Mouse (Mus musculus) frontal cortex, postnatal 10 days (tissue): Measurements from ENCODE around the gene Ctsl.

Source experiments
- DNase-seq, 2 experiments: peaks; one replicate each; pipeline ENCODE4 v3.0.0; 2022; ENCODE audit warnings: low spot score in 2 of 2, mixed read lengths in 1 of 2

The Ctsl gene

DNA sequence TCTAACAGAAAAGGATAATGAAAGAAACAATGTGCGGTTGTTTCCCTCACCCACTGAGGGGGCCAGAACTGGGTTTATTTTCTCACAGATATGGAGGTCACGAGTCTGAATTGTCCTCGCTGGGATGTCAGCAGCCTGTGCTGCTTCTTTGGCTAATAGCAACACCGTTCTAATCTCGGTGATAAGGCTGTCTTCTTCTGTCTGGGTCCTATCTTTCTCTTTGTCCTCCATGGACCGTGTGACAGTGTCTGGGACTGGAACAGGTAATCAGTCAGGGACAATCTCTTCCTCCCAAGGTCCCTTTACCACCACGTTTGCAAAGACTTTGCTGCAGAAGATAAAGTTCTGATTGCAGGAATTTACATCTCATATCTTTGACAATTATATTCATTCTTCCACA lies 4.5 kb upstream of the Ctsl start:
- no peak for DNase-seq

DNA sequence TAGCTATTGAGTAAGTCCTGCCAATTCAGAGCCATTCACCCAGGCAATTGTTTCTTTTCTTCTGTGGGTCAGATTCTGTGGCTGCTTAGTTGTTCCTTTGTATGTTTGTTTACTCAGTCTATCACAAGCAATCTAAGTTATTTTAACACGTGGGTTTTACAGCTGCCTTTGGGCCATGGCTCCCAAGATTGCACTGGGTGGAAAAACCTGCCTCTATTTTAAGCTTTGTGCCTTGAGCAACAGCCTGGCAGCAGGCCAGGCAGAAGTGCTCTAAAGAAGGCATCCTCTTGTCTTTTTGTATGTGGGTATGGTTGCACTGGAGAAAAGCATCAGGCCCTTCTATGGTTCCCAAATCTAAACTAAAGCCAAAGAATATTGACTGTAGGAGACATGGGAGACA lies 3.0 kb upstream of the Ctsl start:
- no peak for DNase-seq

DNA sequence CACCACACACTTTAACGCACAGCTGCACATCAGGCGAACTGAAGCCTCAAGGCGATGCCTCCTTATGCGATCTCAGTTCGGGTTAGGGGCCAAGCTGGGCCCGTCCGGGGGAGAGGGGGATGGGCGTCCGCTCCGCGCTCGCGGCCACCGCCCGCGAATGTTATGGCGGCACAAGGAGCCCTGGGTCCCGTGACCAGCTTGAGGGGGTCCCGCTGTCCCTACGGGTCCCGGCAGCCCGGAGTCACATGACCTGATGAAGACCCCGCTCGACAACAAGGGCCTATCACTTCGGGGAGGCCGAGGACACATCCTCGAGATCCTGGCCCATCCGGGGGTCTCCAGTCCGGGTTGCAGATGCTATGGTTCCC lies 901 bp downstream of the Ctsl start:
- no peak for DNase-seq

DNA sequence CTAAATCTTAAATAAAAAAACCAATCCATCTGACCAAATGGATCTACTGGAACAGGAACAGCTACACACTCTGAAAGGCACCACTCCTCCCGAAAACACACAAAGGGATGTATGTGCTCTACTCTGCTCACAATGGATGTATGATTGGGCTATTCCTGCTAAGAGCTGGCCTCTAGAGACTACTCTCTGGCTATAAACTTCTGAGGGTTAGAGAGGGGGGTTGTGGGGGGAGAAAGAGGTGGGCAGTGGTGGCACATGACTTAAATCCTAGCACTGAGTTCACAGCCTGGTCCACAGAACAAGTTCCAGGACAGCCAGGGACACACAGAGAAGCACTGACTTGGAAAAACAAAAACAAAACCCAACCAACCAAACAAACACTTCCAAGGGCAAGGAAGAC lies 2.1 kb downstream of the Ctsl start:
- DNase-seq: no peak

DNA sequence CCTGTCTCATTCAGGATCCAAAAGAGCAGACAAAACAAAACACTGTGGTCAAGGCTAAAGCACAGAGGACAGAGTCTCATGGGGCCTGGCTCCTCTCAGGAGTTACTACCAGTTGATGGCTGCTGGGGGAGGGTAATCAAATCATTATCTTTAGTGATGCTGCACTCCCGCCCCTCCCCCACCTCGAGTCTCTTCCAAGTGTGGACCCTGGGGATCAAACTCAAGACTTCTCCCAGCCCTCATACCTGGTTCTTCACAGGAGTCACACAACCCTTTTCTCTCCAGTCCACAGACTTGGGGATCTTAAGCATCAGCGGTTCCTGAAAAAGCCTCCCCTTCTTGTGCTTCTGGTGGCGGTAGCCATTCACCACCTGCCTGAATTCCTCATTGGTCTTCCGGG lies 3.1 kb downstream of the Ctsl start:
- no peak for DNase-seq

DNA sequence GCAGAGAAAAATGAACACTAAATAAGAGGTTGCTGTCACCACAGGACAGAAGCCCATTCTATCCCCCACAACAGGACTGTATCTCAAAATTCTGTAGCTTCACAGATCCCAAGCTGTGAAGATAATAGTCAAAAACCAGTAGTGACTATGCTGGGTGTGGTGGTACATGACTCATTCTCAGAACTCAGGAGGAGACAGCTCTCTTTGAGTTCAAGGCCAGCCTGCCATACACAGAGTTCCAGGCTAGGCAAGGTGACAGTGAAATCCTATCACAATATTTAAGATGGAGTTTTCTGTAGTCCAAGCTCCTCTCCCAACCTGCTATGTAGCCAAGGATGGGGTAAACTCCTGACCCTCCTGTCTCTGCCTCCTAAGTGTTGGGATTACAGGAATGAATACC lies 5.4 kb downstream of the Ctsl start:
- DNase-seq: no peak

DNA sequence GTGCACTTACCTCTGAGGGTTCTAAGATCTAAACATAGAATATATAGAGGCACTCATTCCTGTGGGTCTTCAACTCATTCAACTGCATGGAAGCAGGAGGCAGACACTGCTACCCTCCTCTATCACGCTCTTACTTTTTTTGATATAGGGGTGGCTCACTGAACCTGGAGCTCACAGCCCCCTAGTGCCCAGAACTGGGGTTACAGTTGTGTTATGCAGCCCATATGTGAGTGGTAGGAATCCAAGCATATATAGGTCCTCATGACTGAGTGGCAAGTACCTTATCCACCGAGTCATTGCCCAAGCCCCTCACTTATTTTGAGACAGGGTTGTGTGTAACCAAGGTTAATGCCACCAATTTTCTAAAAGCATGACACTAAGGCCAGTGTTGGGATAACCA lies 6.4 kb downstream of the Ctsl start:
- no peak for DNase-seq

DNA sequence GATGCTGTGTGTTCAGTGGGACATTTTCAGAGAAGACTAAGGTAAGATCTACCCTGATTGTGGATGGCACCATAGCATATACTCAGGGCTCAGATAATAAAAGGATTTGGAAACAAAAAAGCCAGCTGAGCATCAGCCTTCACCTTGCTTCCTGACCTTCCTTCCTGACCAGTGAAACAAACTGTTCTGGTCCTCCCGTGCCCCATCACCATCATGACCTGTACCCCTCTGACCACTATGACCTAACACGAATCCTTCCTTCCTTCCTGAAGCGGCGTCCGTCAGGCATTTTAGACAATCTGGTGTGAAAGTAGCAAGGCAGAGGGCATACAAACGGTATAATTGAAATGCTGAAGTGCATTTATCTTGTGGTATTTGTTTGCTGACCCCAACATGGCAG lies 8.6 kb downstream of the Ctsl start:
- DNase-seq: no peak

DNA sequence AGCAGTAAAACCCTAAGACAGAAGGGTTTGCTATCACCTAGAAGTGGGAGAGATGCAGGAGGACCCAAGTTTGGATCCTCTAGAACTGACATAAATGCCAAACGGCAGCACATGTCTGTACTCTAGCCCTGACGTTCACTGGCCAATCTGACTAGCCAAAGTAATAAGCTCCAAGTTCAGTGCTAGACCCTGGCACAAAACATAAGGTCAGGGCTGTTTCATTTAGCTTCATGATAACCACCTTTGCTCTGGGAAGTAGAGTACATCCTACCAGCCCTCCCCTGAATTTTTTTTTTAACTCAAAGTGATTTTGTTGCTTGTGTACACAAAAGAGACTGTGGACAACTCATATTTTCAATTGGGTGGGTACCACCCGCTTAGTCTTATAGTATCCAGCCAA lies 9.7 kb downstream of the Ctsl start:
- DNase-seq: no peak

DNA sequence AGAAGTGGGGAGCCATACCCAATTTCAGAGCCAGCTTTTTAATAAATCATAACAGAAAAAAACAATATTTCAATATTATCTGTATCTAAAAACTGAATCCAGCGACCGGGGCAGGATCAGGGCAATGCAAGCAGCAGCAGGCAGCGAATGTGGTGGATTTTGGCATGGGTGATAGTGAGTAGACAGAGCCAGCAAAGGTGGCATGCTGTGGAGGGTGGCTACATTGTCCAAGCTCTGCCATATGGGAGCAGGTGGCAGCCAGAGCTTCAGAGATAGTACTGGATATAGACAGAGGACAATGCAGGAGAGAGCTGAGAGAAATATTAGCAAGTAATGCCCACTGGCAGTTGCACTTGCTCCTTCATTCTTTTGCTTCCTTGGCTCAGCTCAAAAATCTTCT lies 11.0 kb downstream of the Ctsl start:
- no peak for DNase-seq

DNA sequence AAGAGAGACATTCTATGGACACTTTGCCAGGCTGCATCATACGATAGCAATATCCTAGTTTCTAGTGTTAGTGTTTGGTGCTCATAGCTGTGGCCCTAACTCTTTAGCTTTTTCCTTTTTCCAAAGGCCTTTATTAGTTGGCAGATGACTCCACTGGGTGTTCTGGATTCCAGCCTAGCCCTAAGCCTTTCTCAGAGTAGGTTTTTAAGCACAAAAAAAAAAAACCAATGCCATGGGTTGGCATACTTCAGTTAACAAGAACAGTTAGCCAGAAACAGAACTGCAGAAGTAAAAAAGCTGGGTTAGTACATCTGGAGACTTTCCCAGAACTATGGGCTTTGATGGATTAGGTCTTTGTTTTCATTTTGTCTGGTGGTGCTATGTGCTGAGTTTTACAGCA lies 12.2 kb downstream of the Ctsl start:
- DNase-seq: no peak

DNA sequence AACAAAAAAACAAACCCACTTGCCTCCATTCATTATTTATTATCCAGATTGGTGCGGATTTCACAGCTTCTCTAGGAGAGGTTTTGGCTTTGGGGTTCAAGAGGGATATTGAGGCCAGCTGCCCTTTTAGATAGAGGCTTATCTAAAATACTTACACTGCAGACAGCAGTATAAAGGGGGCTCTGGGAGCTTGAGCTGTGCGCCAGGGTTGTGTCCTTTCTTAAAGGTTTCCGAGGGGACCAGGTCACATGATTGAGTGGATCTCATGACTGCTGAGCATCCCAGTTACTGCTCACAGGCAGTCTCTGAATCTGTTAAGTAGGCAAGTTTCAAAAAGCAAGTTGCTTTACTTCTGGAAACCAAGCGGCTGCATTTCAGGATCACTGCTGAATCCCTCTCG lies 13.3 kb downstream of the Ctsl start:
- no peak for DNase-seq

DNA sequence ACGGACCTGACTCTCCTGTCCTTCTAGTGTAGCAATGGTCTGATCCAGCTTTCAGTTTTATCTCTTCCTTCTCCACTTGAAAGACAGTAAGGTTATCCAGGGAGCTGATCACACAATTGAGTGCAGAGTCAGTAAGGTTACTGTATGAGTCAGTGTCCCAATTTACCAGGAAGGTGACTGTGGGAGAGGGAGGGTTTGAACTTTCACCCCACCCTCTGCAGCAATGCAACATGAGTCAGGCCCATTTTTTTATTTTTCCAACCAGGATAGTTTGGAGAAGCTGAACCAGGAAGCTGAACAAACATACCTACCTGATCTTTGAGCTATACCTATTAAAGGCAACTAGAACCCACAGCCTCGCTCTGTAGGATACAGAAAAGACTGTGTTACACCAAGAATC lies 21.2 kb downstream of the Ctsl start:
- DNase-seq: no peak

DNA sequence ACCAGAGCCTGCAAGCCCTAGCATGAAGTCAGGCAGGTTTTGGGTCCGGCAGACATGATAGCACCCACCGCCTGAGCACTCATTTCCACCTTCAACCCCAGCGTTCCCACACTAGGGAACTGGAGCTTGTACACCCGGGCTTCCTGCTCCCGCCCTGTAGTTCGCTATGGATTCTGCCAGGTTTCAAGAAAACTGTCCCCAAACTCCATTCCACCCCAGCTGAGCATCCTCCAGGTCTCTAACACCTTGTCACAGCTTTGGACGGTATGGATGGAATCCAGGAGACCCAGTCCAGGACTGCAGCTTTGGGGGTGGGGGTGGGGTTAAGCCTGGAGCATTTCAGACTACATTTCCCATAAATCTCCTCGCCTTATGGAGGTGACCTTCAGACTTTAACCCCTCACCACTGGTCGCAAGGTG lies 26.6 kb downstream of the Ctsl start:
- DNase-seq: peak in 1 of 2 experiments; percentile 22

DNA sequence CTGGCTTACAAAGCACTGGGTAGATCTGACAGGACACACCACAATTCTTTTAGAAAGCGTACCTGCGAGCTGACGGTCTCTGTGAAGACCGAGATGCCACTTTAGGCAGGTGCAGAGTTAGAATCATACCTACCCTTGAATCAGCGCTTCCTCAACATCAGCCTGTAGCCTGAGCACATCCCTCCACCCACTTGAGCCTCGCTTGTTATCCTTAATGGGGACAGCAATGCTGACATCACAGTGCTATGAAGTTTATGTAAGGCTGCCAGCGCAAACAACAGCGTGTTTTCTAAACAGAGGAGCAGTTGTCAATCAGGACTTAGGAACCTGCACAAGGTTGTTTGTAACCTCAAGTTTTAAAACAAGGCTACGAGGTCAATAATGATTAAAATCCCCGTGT lies 27.1 kb downstream of the Ctsl start:
- DNase-seq: no peak

DNA sequence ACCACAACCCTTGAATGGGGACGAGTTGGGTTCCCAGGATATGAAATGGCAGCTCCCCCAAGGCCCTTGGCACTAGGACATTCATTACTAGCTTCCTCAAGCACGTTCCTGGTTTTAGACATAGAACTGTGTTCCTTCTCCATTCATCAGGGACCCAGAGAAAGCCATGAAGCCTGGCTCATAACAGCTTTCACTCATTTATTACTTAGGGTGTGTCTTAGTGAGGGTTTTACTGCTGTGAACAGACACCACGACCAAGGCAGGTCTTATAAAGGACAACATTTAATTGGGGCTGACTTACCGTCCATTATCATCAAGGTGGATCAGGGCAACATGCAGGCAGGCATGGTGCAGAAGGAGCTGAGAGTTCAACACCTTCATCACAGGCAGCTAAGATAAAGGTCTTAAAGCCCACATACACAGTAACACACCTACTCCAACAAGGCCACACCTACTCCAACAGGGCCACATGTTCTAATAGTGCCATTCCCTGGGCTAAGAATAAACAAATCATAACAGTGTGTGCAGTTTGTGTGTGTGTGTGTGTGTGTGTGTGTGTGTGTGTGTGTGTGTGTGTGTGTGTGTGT lies 35.1 kb downstream of the Ctsl start:
- no peak for DNase-seq

DNA sequence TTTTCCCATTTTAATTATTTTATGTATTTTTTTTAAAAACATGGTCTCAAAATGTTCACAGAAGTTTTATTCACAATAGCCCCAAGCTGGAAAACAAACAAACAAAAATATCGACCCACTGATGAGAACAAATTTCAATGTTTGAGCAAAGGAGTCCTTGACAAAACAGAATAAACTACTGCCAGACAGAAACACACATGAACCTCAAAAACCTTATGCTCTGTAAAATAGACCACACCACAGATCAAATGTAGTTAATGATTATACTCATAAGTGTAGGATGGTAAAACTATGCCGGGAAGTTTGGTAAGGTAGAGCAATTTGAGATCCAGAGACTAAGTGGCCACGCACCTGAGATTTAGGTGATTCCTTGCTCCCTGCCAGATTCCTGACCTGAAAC lies 37.6 kb downstream of the Ctsl start:
- no peak for DNase-seq

DNA sequence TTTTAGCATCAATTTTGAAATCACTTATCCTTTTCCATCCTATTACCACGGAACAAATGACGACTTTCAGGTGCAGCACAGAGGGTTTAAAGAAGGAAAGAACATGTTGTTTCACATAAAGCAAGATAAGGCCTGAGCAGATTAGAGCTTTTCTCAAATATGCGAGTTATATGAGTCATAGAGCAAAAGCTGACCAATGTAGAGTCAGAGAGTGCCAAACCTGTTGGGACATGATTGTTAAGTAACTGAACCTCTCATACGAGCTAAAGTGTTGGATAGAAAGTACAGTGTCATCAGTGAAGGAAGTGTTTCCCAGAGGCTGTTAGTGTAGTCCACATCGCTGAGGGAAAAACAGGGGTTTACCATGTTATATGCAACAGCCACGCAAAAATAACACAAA lies 38.4 kb downstream of the Ctsl start:
- no peak for DNase-seq

DNA sequence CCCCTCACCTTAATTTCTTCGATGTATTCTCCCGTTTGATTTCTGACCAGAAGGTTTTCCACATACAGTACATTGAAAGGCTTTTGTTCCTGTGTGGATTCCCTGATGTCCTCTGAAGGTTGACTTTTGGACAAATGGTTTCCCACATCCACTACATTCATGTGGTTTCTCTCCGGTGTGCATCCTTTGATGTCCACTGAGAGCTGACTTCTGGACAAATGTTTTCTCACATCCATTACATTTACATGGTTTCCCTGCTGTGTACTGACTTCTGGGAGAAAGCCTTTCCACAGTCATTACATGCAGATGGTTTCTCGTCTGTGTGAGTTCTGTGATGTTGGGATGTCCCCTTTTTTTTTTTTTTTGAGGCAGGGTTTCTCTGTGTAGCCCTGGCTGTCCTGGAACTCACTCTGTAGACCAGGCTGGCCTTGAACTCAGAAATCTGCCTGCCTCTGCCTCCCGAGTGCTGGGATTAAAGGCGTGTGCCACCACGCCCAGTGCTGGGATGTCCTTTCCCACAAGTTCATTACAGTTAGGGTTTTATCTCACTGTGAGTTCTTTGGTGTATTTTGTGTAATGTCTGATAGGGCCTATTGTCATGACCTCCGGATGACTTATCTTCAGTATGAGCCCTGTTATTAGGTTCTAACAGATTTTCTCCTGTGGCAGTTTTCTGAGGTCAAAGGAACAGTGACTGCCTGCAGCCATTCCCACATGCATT lies 48.0 kb downstream of the Ctsl start:
- DNase-seq: no peak

DNA sequence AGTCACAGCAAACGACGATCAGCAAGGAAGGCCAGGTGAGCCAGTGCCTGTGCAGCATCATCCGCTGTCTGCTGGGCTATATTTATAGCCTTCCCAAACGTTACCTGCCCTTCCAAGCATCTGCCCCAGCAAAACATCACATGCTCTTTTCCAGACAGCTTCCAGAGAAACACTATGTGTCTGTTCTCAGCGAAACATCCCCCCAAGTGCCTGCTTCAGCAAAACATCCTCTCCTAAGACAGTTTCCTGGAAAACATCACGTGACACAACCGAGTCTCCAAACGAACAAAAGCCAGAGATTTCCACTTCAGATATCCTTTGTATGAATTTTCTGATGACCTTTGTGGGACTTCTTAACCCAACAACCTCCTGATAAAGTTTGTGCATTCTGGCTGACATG lies 50.4 kb downstream of the Ctsl start:
- no peak for DNase-seq

DNA sequence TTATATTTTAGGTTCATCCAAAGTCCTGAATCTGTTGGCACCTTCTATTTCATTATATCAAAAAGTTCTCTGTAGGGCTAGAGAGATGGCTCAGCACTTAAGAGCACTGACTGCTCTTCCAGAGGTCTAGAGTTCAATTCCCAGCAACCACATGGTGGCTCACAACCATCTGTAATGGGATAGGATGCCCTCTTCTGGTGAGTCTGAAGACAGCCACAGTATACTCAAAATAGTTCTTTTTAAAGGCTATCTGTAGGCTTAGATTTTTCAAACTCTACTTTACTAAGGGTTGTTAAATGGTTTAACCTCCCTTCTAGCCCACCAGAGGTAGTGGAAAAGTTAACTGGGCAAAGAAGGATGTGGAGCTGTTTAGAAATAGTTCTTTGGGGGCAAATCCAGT lies 50.9 kb downstream of the Ctsl start:
- no peak for DNase-seq

DNA sequence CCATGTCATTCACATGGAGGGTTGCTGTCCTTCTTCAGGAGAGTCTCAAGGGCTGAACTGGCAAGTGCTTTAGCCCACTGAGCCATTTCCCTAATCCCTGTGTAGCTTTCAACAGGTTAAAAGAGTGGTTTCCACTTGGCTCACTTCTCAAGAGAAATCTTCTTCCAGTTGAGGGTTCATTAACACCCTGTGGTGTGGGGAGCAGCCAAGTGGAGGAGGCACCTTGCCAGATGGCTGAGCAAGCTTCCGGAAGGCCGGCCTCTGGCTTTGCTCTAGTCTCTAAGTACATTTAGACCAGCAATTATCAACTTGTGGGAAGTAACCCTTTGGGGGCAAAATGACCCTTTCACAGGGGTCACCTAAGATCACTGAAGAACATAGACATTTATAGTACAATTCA lies 52.3 kb downstream of the Ctsl start:
- peak in 1 of 2 experiments; percentile 27 for DNase-seq

DNA sequence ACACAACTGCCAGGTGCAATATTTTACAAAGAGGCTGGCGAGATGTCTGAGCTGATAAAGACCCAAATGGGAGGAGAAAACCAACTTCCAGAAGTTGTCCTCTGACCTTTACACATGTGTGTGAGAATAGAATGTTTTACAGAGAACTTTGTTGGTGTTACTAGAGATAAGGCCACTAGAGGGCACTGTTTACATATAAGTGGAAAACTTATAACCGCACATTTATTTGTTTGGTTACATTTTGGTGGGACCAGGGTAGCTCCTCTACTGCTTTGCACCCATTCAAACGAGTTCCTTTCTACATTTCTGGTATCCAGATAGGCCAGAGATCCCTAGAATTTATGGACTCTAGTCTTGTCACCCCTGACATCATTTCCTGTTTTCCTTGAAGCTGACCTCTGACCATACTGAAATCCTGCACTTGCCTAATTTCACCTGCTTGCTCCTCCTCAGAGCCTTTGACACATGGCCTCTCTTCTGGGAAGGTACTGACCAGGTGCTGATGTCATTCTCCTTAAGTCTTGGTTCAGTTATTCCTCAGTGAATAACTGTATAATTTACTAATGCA lies 55.1 kb downstream of the Ctsl start:
- no peak for DNase-seq

DNA sequence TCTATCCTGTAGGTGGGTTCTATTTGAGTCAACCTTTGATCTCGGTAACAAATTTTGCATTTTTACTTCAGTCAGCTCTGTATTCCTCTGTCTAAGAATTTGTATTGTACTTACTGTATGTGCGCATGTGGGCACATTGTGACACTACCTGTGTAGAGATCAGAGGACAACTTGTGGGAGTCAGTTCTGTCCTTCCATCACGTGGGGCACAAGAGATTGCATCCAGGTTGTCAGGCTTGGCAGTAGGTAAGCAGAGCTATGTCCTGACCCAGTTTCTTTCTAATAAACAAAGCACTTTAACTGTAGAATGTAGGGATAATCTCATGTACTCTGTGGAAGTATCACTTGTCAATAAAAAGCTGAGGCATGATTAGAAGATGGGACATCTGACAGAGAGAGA lies 56.6 kb downstream of the Ctsl start:
- DNase-seq: no peak
